Mouse (Mus musculus) limb, embryonic 13.5 days (tissue): ENCODE data around the gene Rapgef4. TPM values are rescaled to one million over a fixed set of nuclear protein-coding genes. Genes with fewer than 3 reads are reported as not detected.

ENCODE experiments used
- ATAC-seq: fragments of 200-750 bp; cut with Nextera tagmentation; 2 replicates; pipeline ENCODE4 v1.8.0; 2017; ENCODE audit warnings: low read depth, moderate number of reproducible peaks, moderate TSS enrichment; ENCODE audit not compliant: low FRiP score
- H3K27ac ChIP-seq: fragments of 300-500 bp; sonication (generic); 2 replicates; pipeline ENCODE4 v1.5.1; 2015; ENCODE audit warnings: inconsistent platforms, mild to moderate bottlenecking, moderate library complexity
- H3K27me3 ChIP-seq: fragments of 300-500 bp; sonication (generic); 2 replicates; pipeline ENCODE4 v1.6.1; 2015; ENCODE audit warnings: mild to moderate bottlenecking, inconsistent platforms
- H3K36me3 ChIP-seq: fragments of 300-500 bp; sonication (generic); 2 replicates; pipeline ENCODE4 v1.6.1; 2015; ENCODE audit warnings: inconsistent platforms, mild to moderate bottlenecking, moderate library complexity
- H3K4me1 ChIP-seq: fragments of 300-500 bp; sonication (generic); 2 replicates; pipeline ENCODE4 v1.6.1; 2015; ENCODE audit warnings: inconsistent platforms
- H3K4me2 ChIP-seq: fragments of 300-500 bp; sonication (generic); replicated peaks from 2 replicates; pipeline ENCODE4 v1.6.1; 2015; ENCODE audit warnings: inconsistent platforms, mild to moderate bottlenecking, moderate library complexity
- H3K4me3 ChIP-seq: fragments of 300-500 bp; sonication (generic); 2 replicates; pipeline ENCODE4 v1.5.1; 2015; ENCODE audit warnings: moderate library complexity, mild to moderate bottlenecking, inconsistent platforms
- H3K9ac ChIP-seq: fragments of 300-500 bp; sonication (generic); 2 replicates; pipeline ENCODE4 v1.6.1; 2015; ENCODE audit warnings: mild to moderate bottlenecking, inconsistent platforms
- H3K9me3 ChIP-seq: fragments of 300-500 bp; sonication (generic); 2 replicates; pipeline ENCODE4 v1.6.1; 2016; ENCODE audit warnings: inconsistent platforms
- WGBS: fragments of 180-500 bp; shearing (Covaris S2); methylation state at CpG from one replicate; pipeline ENCODE4 v1.1.7; 2015; 5-methylcytosine and 5-hydroxymethylcytosine counted together
- polyA plus RNA-seq: library from polyadenylated mRNA; unstranded; fragments of >200 nt; fragmentation: Nextera tagmentation; extraction: Ambion mirVana; gene quantifications from 2 replicates; pipeline ENCODE4 v1.2.1, GENCODE M21; 2015

Rapgef4 gene
- polyA plus RNA-seq, 1 experiment from 2014 or later = 2.3 TPM

DNA sequence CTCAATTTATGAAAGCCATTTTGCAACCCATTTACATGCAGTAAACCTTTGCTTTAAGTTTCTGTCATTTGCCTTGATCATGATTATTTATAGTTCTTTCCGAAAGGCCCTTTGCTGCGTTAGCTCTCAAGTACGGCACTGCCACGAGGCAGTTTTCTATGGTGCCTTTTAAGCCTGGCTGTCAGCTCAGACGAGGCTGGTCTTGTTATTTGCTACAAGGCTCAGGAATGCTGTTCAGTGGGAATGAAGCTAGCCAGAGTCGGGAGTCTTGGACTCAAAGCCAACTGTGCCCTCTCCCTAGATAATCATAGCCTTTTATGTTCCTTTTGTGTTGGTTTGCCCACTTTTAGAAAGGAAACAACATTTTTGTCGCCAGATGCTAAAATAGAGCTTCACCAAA, 240.7 kb downstream of the Rapgef4 start:
- 17% methylated on average over 7 of the region's 7 CpGs for WGBS

DNA sequence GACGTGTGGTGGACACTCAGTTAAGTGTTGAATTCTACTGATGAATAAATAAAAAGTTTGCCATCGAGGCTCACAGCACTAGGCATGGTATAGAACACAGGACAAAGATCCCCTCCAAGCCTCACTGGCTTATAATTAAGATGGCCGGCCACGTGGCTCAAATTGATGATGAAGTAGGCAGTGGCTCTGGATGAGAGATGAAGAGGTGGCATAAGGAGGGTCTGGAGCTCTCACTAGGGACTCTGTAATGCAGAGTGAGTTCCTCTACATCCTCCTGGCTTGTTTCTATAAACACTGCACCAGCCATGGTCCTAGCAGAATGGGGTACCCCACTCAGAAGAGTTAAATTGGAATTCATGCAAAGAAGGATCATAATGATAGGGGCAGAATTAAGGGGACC, 241.2 kb downstream of the Rapgef4 start:
- WGBS = 84% methylated on average over 4 of the region's 4 CpGs
- H3K36me3 ChIP-seq = no peaks in the 10 kb centered on the region

More for the DNA sequence above, 240.7 kb downstream of the Rapgef4 start:
- Histone ChIP-seq H3K4me3 (no peak overlapping the region), H3K27me3 (0 out of 2 replicates have a peak, but pooled peaks cover 5% of the 10 kb centered on the region), H3K27ac (no peak overlapping the region), H3K4me1 (peaks cover 4% of the 10 kb centered on the region; the same call in 1 of the 2 replicates), H3K4me2 (no peak overlapping the region), H3K36me3 (no peaks in the 10 kb centered on the region), H3K9me3 (no peaks in the 10 kb centered on the region), H3K9ac (no peak overlapping the region)
- ATAC-seq = no peak

DNA sequence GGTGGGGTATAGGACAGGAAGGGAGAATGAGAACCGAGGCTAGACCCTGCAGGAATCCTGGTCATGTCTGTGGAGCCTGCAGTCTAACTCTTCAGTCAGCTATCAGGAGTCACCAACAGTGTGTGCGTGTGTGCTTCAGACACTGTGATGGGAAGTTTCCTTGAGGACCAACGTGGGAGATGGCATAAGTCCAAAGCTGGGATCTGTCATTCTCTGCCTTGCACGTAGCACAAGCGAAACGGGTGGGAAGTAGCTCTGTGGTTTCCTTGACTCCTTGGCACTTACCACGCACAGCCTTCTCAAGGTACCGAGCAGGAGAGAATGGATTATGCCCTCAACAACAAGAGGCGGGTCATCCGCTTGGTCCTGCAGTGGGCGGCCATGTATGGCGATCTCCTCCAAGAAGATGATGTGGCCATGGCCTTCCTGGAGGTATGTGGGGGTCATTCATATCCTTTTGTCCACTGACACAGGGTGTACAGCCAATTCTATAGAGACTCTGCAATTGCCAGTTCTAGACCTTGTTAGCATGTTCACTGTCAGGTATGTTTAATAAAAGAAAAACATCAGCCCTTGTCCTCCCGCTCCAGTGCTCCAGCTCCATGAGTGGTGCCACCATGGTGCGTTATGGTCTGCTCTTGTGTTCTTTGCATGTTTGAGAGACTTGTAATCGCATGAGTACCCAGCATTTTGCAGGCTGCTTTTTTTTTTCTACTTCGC, 241.9 kb downstream of the Rapgef4 start:
- ATAC-seq = no peak
- no peak overlapping the region for H3K9ac ChIP-seq
- H3K4me3 ChIP-seq = no peak overlapping the region
- no peak overlapping the region for H3K4me2 ChIP-seq
- H3K27ac ChIP-seq = no peak overlapping the region
- peaks cover 4% of the 10 kb centered on the region; the same call in 1 of the 2 replicates for H3K4me1 ChIP-seq
- H3K36me3 ChIP-seq = no peaks in the 10 kb centered on the region
- H3K9me3 ChIP-seq = no peaks in the 10 kb centered on the region
- 90% methylated on average over 16 of the region's 16 CpGs for WGBS
- H3K27me3 ChIP-seq = 0 out of 2 replicates have a peak, but pooled peaks cover 5% of the 10 kb centered on the region

More for the DNA sequence above, 241.2 kb downstream of the Rapgef4 start:
- Histone ChIP-seq H3K27me3 (0 out of 2 replicates have a peak, but pooled peaks cover 5% of the 10 kb centered on the region), H3K4me3 (no peak overlapping the region), H3K9ac (no peak overlapping the region), H3K4me1 (peaks cover 4% of the 10 kb centered on the region; the same call in 1 of the 2 replicates), H3K4me2 (no peak overlapping the region), H3K27ac (no peak overlapping the region), H3K9me3 (no peaks in the 10 kb centered on the region)
- no peak for ATAC-seq

GRCm38 (mm10) chr2:72223479-72223878, 242.4 kb downstream of the Rapgef4 start:
- peaks cover 4% of the 10 kb centered on the region; the same call in 1 of the 2 replicates for H3K4me1 ChIP-seq
- H3K27ac ChIP-seq = no peak overlapping the region
- no peak overlapping the region for H3K4me2 ChIP-seq
- no peaks in the 10 kb centered on the region for H3K36me3 ChIP-seq
- H3K9me3 ChIP-seq = no peaks in the 10 kb centered on the region
- H3K9ac ChIP-seq = no peak overlapping the region
- 0 out of 2 replicates have a peak, but pooled peaks cover 5% of the 10 kb centered on the region for H3K27me3 ChIP-seq
- 59% methylated on average over 5 of the region's 5 CpGs for whole genome bisulfite sequencing
- H3K4me3 ChIP-seq = no peak overlapping the region
- no peak for ATAC-seq

DNA sequence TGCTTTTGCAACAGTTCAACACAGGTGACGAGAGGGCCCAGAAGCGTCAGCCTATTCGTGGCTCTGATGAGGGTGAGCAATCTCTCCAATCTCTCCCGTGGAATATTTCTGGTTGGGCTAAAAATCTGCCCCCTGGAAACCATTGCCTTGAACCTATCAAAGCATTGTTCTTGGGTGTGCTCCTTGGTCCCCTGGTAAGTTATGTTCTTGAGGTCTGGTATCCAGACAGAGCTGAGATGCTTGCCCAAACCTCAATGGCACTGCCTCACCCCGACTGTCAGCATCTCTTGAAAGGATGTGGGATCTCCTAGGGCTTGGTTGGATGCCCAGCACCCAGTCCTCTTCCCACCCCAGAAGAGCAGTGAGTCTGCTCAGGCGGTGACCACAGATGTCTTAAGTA, 245.0 kb downstream of the Rapgef4 start:
- H3K4me1 ChIP-seq = peaks cover 25% of the 10 kb centered on the region
- ATAC-seq = no peak
- no peaks in the 10 kb centered on the region for H3K9me3 ChIP-seq
- 89% methylated on average over 6 of the region's 6 CpGs for WGBS
- H3K27ac ChIP-seq = no peak overlapping the region
- H3K4me3 ChIP-seq = no peak overlapping the region
- 0 out of 2 replicates have a peak, but pooled peaks cover 5% of the 10 kb centered on the region for H3K27me3 ChIP-seq
- H3K4me2 ChIP-seq = no peak overlapping the region
- no peaks in the 10 kb centered on the region for H3K36me3 ChIP-seq
- no peak overlapping the region for H3K9ac ChIP-seq

- Histone ChIP-seq H3K9ac (no peak overlapping the region), H3K4me3 (no peak overlapping the region), H3K9me3 (no peaks in the 10 kb centered on the region), H3K36me3 (no peaks in the 10 kb centered on the region), H3K4me1 (peaks cover 21% of the 10 kb centered on the region), H3K27me3 (peaks cover 8% of the 10 kb centered on the region; the same call in 1 of the 2 replicates), H3K4me2 (no peak overlapping the region), H3K27ac (no peak overlapping the region)
- ATAC-seq = no peak
- 87% methylated on average over 6 of the region's 6 CpGs for WGBS
Observed at GRCm38 (mm10) chr2:72227416-72227815, 246.4 kb downstream of the Rapgef4 start.

DNA sequence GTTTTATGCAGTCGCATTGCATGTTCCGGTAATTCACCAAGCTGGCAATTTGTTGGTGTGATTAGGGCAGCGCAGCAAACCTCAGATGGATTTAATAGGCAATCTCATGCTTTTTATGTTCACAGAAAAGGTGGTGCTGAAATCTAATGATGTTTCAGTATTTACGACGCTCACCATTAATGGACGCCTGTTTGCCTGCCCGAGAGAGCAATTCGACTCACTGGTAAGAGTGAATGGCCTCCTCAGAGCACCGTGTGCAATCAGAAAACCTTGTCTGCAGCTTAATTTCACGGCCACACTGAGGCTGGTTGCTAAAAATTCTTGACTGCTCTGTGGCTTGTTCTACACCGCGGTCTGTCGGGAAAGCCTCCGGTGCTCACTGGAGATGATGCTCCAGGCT, 247.8 kb downstream of the Rapgef4 start:
- Histone ChIP-seq H3K4me3 (peak overlapping the region; percentile 5; the same call in 1 of the 2 replicates), H3K9ac (peak overlapping the region; percentile 8; the same call in 1 of the 2 replicates), H3K9me3 (no peaks in the 10 kb centered on the region), H3K27me3 (peaks cover 9% of the 10 kb centered on the region; the same call in 1 of the 2 replicates), H3K36me3 (no peaks in the 10 kb centered on the region), H3K4me2 (peak overlapping the region; percentile 51), H3K4me1 (peaks cover 22% of the 10 kb centered on the region), H3K27ac (no peak overlapping the region)
- WGBS = 18% methylated on average over 14 of the region's 14 CpGs
- ATAC-seq = no peak

- Histone ChIP-seq H3K27ac (no peak overlapping the region), H3K4me3 (no peak overlapping the region), H3K9me3 (no peaks in the 10 kb centered on the region), H3K4me1 (peaks cover 31% of the 10 kb centered on the region), H3K36me3 (no peaks in the 10 kb centered on the region), H3K9ac (no peak overlapping the region), H3K4me2 (no peak overlapping the region), H3K27me3 (peaks cover 9% of the 10 kb centered on the region; the same call in 1 of the 2 replicates)
- 66% methylated on average over 9 of the region's 9 CpGs for WGBS
- no peak for ATAC-seq
Observed at GRCm38 (mm10) chr2:72230545-72230944, 249.5 kb downstream of the Rapgef4 start.

DNA sequence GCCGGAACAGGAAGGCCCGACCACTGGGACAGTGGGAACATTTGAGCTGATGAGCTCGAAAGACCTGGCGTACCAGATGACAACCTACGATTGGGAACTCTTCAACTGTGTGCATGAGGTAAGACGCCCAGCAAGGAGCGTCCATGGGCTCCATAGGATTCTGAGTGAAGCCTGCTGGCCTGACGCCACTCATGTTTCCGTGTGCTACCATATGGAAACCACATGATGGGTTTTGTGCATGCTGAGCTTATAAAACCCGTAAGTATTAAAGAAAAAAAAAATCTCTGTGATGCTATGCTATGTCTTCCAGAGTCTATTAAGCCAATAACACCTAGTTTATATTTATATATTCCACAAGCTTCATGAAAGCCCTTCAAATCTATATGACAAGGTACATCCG, 253.0 kb downstream of the Rapgef4 start:
- ATAC-seq = no peak
- H3K9me3 ChIP-seq = no peaks in the 10 kb centered on the region
- peaks cover 39% of the 10 kb centered on the region for H3K4me1 ChIP-seq
- no peak overlapping the region for H3K4me3 ChIP-seq
- H3K36me3 ChIP-seq = no peaks in the 10 kb centered on the region
- H3K27ac ChIP-seq = 0 out of 2 replicates have a peak overlapping the region, but pooled peaks have one; percentile 15
- H3K4me2 ChIP-seq = no peak overlapping the region
- WGBS = 65% methylated on average over 11 of the region's 11 CpGs
- H3K9ac ChIP-seq = no peak overlapping the region
- peaks cover 9% of the 10 kb centered on the region; the same call in 1 of the 2 replicates for H3K27me3 ChIP-seq

DNA sequence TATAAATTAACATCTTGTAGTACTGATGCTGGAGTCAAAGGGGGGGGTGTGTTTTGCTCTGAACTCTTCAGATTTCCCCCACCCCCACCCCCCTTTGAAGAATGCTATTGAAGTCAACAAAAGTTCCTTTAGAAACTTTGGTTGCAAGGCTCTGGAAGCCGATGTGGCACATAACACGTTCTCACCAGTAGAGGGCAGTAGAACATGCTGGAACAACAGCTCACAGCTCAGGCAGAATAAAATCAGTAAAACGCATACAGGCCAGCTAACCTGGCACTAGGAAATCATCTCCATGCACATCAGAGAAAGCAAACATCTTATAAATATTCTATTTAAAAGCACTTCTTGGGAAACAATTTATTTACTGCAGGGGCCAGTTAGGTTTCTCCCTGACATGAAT, 253.9 kb downstream of the Rapgef4 start:
- H3K27ac ChIP-seq = peak overlapping the region; percentile 73
- no peak overlapping the region for H3K9ac ChIP-seq
- 2% methylated on average over 3 of the region's 3 CpGs for WGBS
- no peak overlapping the region for H3K4me2 ChIP-seq
- H3K4me3 ChIP-seq = no peak overlapping the region
- ATAC-seq = peak; percentile 59; the same call in 1 of the 2 replicates
- peaks cover 9% of the 10 kb centered on the region; the same call in 1 of the 2 replicates for H3K27me3 ChIP-seq
- peaks cover 39% of the 10 kb centered on the region for H3K4me1 ChIP-seq
- H3K36me3 ChIP-seq = no peaks in the 10 kb centered on the region
- no peaks in the 10 kb centered on the region for H3K9me3 ChIP-seq

DNA sequence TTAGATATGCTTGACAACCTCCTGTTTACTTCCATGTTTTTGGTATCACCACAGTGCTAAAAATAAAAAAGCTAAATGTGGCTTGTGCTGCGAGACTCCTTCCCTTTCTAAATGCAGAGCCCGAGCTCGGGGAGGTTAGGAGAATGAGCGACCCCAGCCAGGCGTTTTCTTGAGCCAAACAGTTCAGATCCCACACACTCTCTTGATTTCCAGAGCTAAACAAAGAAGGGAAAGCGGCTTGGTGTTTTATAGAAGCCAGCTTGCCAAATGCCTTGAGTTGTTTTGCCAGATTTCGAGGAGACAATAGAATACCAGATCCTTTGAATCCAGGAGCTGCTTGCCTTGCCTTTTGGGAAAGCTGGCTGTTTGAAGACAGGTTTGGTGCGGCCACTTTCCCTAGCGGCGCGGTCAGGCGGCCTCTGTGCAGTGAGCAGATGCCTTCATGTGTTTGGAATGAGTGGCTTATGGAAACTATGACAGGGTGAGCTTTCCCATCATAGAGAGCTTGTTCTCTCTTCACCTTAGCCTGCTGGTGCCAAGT, 254.4 kb downstream of the Rapgef4 start:
- peaks cover 43% of the 10 kb centered on the region for H3K4me1 ChIP-seq
- H3K4me2 ChIP-seq = peak overlapping the region; percentile 14; the same call in 1 of the 2 replicates
- 40% methylated on average over 12 of the region's 12 CpGs for WGBS
- H3K36me3 ChIP-seq = no peaks in the 10 kb centered on the region
- peak overlapping the region; percentile 73 for H3K27ac ChIP-seq
- peak overlapping the region; percentile 36; the same call in 1 of the 2 replicates for H3K9ac ChIP-seq
- H3K27me3 ChIP-seq = peaks cover 9% of the 10 kb centered on the region; the same call in 1 of the 2 replicates
- no peaks in the 10 kb centered on the region for H3K9me3 ChIP-seq
- no peak overlapping the region for H3K4me3 ChIP-seq
- peak; percentile 53 for ATAC-seq

DNA sequence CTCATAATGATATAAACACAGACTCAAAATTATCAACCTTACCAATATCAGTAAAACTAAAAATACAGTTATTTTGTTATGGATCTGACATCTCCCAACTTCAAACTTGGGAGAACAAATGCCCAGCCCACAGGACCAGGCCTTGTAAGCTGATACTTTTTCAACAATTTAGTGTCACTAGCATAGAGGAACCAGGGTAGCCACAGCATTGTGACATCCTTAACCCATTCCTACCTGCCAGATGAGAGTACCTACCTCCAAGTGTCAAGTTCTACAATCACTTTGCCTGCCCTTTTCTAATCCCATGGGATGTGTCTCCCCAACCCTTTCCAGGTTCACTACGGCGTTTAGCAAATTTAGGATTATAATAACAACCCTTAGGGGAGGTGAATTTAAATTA, 257.4 kb downstream of the Rapgef4 start:
- Histone ChIP-seq H3K9ac (no peak overlapping the region), H3K4me3 (no peak overlapping the region), H3K27ac (no peak overlapping the region), H3K36me3 (no peaks in the 10 kb centered on the region), H3K9me3 (no peaks in the 10 kb centered on the region), H3K4me2 (0 out of 2 replicates have a peak overlapping the region, but pooled peaks have one; percentile 28), H3K4me1 (peaks cover 62% of the 10 kb centered on the region), H3K27me3 (no peaks in the 10 kb centered on the region)
- 45% methylated on average over 2 of the region's 2 CpGs for WGBS
- no peak for ATAC-seq
